Mouse (Mus musculus): ENCODE results near the gene Dhx32. TPM values are rescaled to one million over a fixed set of nuclear protein-coding genes. Genes with fewer than 3 reads are reported as not detected.
A peak's percentile ranks its signal among the peaks of the same experiment; 100 is the strongest.

The Dhx32 gene
- polyA plus RNA-seq, 1 experiment from 2014 or later: 18.4 TPM

- Histone ChIP-seq H3K9ac (no peak overlapping the region), H3K27ac (no peak overlapping the region), H3K4me1 (peaks cover 7% of the 10 kb centered on the region; the same call in 1 of the 2 replicates), H3K4me2 (no peak overlapping the region), H3K9me3 (replicated peaks) (peaks cover 5% of the 10 kb centered on the region; the same call in 1 of the 2 replicates), H3K36me3 (no peaks in the 10 kb centered on the region), H3K4me3 (no peak overlapping the region), H3K27me3 (replicated peaks) (no peaks in the 10 kb centered on the region)
- WGBS (ENCODE audit: insufficient replicate concordance): 89% methylated on average over 13 of the region's 13 CpGs
- ATAC-seq: no peak
These were observed 16.7 kb downstream of the Dhx32 start for GRCm38 (mm10) chr7:133765849-133766243.

GRCm38 (mm10) chr7:133765240-133765848 lies 17.2 kb downstream of the Dhx32 start:
- H3K27ac ChIP-seq: no peak overlapping the region
- no peaks in the 10 kb centered on the region for H3K36me3 ChIP-seq
- no peaks in the 10 kb centered on the region for H3K27me3 ChIP-seq (replicated peaks)
- no peak overlapping the region for H3K4me3 ChIP-seq
- H3K9me3 ChIP-seq (replicated peaks): peaks cover 5% of the 10 kb centered on the region; the same call in 1 of the 2 replicates
- 73% methylated on average over 10 of the region's 10 CpGs for WGBS (ENCODE audit: insufficient replicate concordance)
- ATAC-seq: no peak
- H3K9ac ChIP-seq: no peak overlapping the region
- H3K4me2 ChIP-seq: no peak overlapping the region
- peaks cover 7% of the 10 kb centered on the region; the same call in 1 of the 2 replicates for H3K4me1 ChIP-seq

GRCm38 (mm10) chr7:133764425-133764824 lies 18.1 kb downstream of the Dhx32 start:
- peaks cover 3% of the 10 kb centered on the region for H3K36me3 ChIP-seq

GRCm38 (mm10) chr7:133762696-133763095 lies 19.8 kb downstream of the Dhx32 start:
- no peak overlapping the region for H3K4me3 ChIP-seq
- no peak for ATAC-seq
- H3K27me3 ChIP-seq (replicated peaks): no peaks in the 10 kb centered on the region
- WGBS (ENCODE audit: insufficient replicate concordance): 58% methylated on average over 6 of the region's 6 CpGs
- peaks cover 7% of the 10 kb centered on the region for H3K36me3 ChIP-seq
- H3K9me3 ChIP-seq (replicated peaks): peaks cover 5% of the 10 kb centered on the region; the same call in 1 of the 2 replicates
- H3K27ac ChIP-seq: no peak overlapping the region
- H3K4me1 ChIP-seq: peaks cover 7% of the 10 kb centered on the region; the same call in 1 of the 2 replicates
- no peak overlapping the region for H3K9ac ChIP-seq
- no peak overlapping the region for H3K4me2 ChIP-seq

More at GRCm38 (mm10) chr7:133764425-133764824, 18.1 kb downstream of the Dhx32 start:
- no peak for ATAC-seq
- 56% methylated on average over 2 of the region's 2 CpGs for WGBS (ENCODE audit: insufficient replicate concordance)
- Histone ChIP-seq H3K9me3 (replicated peaks) (peaks cover 5% of the 10 kb centered on the region; the same call in 1 of the 2 replicates), H3K27me3 (replicated peaks) (no peaks in the 10 kb centered on the region), H3K4me3 (no peak overlapping the region), H3K4me1 (peaks cover 7% of the 10 kb centered on the region; the same call in 1 of the 2 replicates), H3K27ac (no peak overlapping the region), H3K9ac (no peak overlapping the region), H3K4me2 (no peak overlapping the region)

- no peak for ATAC-seq
- peak overlapping the region; percentile 18 for H3K4me2 ChIP-seq
- peaks cover 7% of the 10 kb centered on the region for H3K36me3 ChIP-seq
- H3K4me1 ChIP-seq: peaks cover 7% of the 10 kb centered on the region; the same call in 1 of the 2 replicates
- no peaks in the 10 kb centered on the region for H3K27me3 ChIP-seq (replicated peaks)
- WGBS (ENCODE audit: insufficient replicate concordance): 57% methylated on average over 27 of the region's 27 CpGs
- no peak overlapping the region for H3K4me3 ChIP-seq
- no peak overlapping the region for H3K9ac ChIP-seq
- no peak overlapping the region for H3K27ac ChIP-seq
- H3K9me3 ChIP-seq (replicated peaks): peaks cover 5% of the 10 kb centered on the region; the same call in 1 of the 2 replicates
These were observed 22.7 kb downstream of the Dhx32 start for GRCm38 (mm10) chr7:133759611-133760353.

GRCm38 (mm10) chr7:133758716-133759115 lies 23.8 kb downstream of the Dhx32 start:
- Histone ChIP-seq H3K9ac (no peak overlapping the region), H3K4me2 (no peak overlapping the region), H3K36me3 (peaks cover 7% of the 10 kb centered on the region), H3K9me3 (replicated peaks) (peaks cover 5% of the 10 kb centered on the region; the same call in 1 of the 2 replicates), H3K27ac (no peak overlapping the region), H3K27me3 (replicated peaks) (no peaks in the 10 kb centered on the region), H3K4me3 (no peak overlapping the region), H3K4me1 (peaks cover 7% of the 10 kb centered on the region; the same call in 1 of the 2 replicates)
- 90% methylated on average over 5 of the region's 5 CpGs for WGBS (ENCODE audit: insufficient replicate concordance)
- ATAC-seq: no peak

DNA sequence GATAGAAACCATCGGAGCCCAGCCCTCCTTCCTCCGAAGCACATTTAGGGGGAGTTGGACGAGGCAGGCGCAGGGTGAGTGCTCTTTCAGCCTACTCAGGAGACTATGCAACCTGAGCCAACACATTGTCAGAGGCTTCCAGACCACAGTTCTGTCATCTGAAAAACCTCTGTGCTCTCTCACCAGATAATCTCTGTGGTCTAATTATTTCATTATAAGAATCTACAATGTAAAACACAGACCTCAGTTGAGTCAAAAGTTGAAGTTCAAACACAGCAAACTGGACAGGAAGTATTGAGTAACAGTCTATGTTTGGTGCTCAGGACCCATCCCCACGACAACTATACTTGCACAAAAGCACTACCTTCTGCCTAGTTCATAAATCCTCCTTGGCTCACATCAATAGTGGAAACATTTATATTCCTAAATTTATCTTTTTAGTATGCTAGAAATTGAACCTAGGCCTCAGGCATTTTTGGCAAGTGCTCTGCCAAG lies 24.5 kb downstream of the Dhx32 start:
- H3K4me2 ChIP-seq: no peak overlapping the region
- no peak overlapping the region for H3K27ac ChIP-seq
- peaks cover 5% of the 10 kb centered on the region; the same call in 1 of the 2 replicates for H3K9me3 ChIP-seq (replicated peaks)
- no peak overlapping the region for H3K4me3 ChIP-seq
- H3K4me1 ChIP-seq: peaks cover 7% of the 10 kb centered on the region; the same call in 1 of the 2 replicates
- no peak overlapping the region for H3K9ac ChIP-seq
- WGBS (ENCODE audit: insufficient replicate concordance): 59% methylated on average over 5 of the region's 5 CpGs
- peaks cover 7% of the 10 kb centered on the region for H3K36me3 ChIP-seq
- no peaks in the 10 kb centered on the region for H3K27me3 ChIP-seq (replicated peaks)
- ATAC-seq: no peak

GRCm38 (mm10) chr7:133751163-133751562 lies 31.4 kb downstream of the Dhx32 start:
- 78% methylated on average over 5 of the region's 5 CpGs for WGBS (ENCODE audit: insufficient replicate concordance)
- no peak overlapping the region for H3K4me3 ChIP-seq
- H3K4me1 ChIP-seq: 0 out of 2 replicates have a peak, but pooled peaks cover 5% of the 10 kb centered on the region
- H3K27ac ChIP-seq: no peak overlapping the region
- H3K9me3 ChIP-seq (replicated peaks): no peaks in the 10 kb centered on the region
- H3K36me3 ChIP-seq: peaks cover 11% of the 10 kb centered on the region
- no peaks in the 10 kb centered on the region for H3K27me3 ChIP-seq (replicated peaks)
- no peak overlapping the region for H3K4me2 ChIP-seq
- H3K9ac ChIP-seq: no peak overlapping the region
- no peak for ATAC-seq

DNA sequence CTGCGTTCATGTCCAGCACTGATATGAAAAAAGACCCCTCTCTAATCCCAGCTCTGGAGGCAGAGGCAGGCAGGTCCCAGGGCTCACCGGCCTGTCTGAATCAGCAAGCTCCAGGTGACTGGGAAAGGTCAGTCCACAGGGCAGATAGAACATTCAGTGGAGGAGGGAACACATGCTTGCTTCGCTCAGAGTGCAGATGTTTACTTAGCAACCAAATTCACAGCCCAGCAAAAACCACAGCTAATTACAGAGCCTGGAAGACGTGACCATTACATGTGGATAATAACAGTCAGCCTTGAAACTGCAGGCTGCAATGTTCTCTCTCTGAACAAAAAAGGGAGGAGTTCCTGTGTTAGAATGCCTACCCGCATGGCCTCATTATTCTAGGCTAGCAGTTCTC lies 31.9 kb downstream of the Dhx32 start:
- H3K36me3 ChIP-seq: peaks cover 11% of the 10 kb centered on the region
- H3K4me2 ChIP-seq: no peak overlapping the region
- H3K9ac ChIP-seq: no peak overlapping the region
- H3K4me1 ChIP-seq: 0 out of 2 replicates have a peak, but pooled peaks cover 5% of the 10 kb centered on the region
- 0 out of 2 replicates have a peak, but pooled peaks have one; percentile 10 for ATAC-seq
- H3K27me3 ChIP-seq (replicated peaks): no peaks in the 10 kb centered on the region
- H3K9me3 ChIP-seq (replicated peaks): no peaks in the 10 kb centered on the region
- H3K27ac ChIP-seq: no peak overlapping the region
- H3K4me3 ChIP-seq: no peak overlapping the region
- 73% methylated on average over 5 of the region's 5 CpGs for WGBS (ENCODE audit: insufficient replicate concordance)

DNA sequence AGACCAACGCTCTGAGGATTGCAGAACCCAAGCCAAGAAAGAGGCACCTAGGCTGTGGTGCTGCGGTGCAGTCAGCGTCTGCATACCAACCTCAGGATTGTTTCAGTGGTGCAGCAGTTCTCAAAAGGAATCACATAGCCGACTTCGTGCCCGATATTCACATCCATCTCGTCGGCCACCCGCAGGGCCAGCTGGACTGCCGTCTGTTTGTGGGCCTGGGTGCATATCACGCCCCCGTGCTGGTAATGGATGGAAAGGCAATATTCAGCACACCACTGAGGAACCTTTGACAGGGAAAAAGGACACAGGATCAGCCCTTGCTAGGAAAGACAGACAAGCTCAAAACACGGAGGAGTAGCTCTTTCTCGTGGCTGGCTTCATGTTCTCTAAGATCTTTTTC lies 33.8 kb downstream of the Dhx32 start:
- WGBS (ENCODE audit: insufficient replicate concordance): 86% methylated on average over 14 of the region's 14 CpGs
- 0 out of 2 replicates have a peak, but pooled peaks cover 6% of the 10 kb centered on the region for H3K4me1 ChIP-seq

DNA sequence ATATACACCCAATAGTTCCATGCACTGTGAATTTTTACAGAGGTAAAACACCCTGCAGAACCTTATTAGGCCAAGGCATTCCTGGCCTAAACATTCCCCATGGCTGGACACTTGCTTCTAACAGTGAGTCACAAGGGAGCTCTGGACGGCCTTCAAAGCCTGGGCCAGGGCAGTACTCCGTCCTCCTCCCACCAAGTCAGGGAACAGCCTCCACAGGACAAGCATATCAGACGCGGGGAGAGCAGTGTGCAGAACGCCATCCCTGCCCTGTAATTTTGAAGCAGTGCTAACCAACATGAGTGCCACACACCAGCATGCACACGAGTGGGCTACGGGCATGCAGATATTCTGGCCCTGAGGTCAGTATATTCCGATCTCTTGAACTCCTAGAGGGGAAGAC lies 35.2 kb downstream of the Dhx32 start:
- no peak for ATAC-seq
- Histone ChIP-seq H3K4me1 (0 out of 2 replicates have a peak, but pooled peaks cover 9% of the 10 kb centered on the region), H3K27ac (no peak overlapping the region), H3K9me3 (replicated peaks) (no peaks in the 10 kb centered on the region), H3K9ac (no peak overlapping the region), H3K27me3 (replicated peaks) (no peaks in the 10 kb centered on the region), H3K36me3 (peaks cover 14% of the 10 kb centered on the region), H3K4me2 (no peak overlapping the region), H3K4me3 (no peak overlapping the region)
- 77% methylated on average over 8 of the region's 8 CpGs for WGBS (ENCODE audit: insufficient replicate concordance)

More for the DNA sequence above, 33.8 kb downstream of the Dhx32 start:
- ATAC-seq: no peak
- no peaks in the 10 kb centered on the region for H3K9me3 ChIP-seq (replicated peaks)
- no peak overlapping the region for H3K9ac ChIP-seq
- no peaks in the 10 kb centered on the region for H3K27me3 ChIP-seq (replicated peaks)
- no peak overlapping the region for H3K27ac ChIP-seq
- H3K4me3 ChIP-seq: no peak overlapping the region
- H3K4me2 ChIP-seq: no peak overlapping the region
- H3K36me3 ChIP-seq: peaks cover 11% of the 10 kb centered on the region

- H3K4me1 ChIP-seq: 0 out of 2 replicates have a peak, but pooled peaks cover 4% of the 10 kb centered on the region
- no peak overlapping the region for H3K4me2 ChIP-seq
- no peak overlapping the region for H3K27ac ChIP-seq
- no peaks in the 10 kb centered on the region for H3K27me3 ChIP-seq (replicated peaks)
- H3K4me3 ChIP-seq: no peak overlapping the region
- no peak overlapping the region for H3K9ac ChIP-seq
- no peaks in the 10 kb centered on the region for H3K9me3 ChIP-seq (replicated peaks)
- peaks cover 28% of the 10 kb centered on the region for H3K36me3 ChIP-seq
- ATAC-seq: no peak
- WGBS (ENCODE audit: insufficient replicate concordance): 52% methylated on average over 4 of the region's 4 CpGs
These were observed 37.8 kb downstream of the Dhx32 start for GRCm38 (mm10) chr7:133744701-133745100.
